Mouse (Mus musculus): ENCODE measurements around the gene Atad3a.
"Not testable (repeated sequence)": the region's sequence is repeated elsewhere in the genome, so short reads cannot be mapped to it uniquely, and the experiment has no call there.

Gene Atad3a

GRCm38 (mm10) chr4:155760613-155761355 is at the start of gene Atad3a:
Gene Atad3a (minus strand): TSS chr4:155761093.
- DNase-seq = peak; percentile 96

- no peak for DNase-seq
Measured at GRCm38 (mm10) chr4:155807841-155808240, 46.9 kb upstream of the Atad3a start.

GRCm38 (mm10) chr4:155803340-155804041 is 42.6 kb upstream of the Atad3a start:
- DNase-seq = peak; percentile 94

GRCm38 (mm10) chr4:155802741-155803339 is 41.9 kb upstream of the Atad3a start, which contains the start of gene Mrpl20:
Gene Mrpl20 (plus strand): TSS chr4:155802878.
- no peak for DNase-seq

GRCm38 (mm10) chr4:155802075-155802474 is 41.2 kb upstream of the Atad3a start:
- DNase-seq = no peak

GRCm38 (mm10) chr4:155793730-155794129 is 32.8 kb upstream of the Atad3a start:
- no peak for DNase-seq

- no peak for DNase-seq
Measured at GRCm38 (mm10) chr4:155791240-155791933, 30.5 kb upstream of the Atad3a start.

GRCm38 (mm10) chr4:155790650-155791161 is 29.8 kb upstream of the Atad3a start:
- no peak for DNase-seq

GRCm38 (mm10) chr4:155790021-155790489 is 29.2 kb upstream of the Atad3a start, which contains the start of gene Ankrd65:
Gene Ankrd65 (plus strand): TSS chr4:155790439.
- DNase-seq = no peak

GRCm38 (mm10) chr4:155788833-155789232 is 27.9 kb upstream of the Atad3a start:
- not testable (repeated sequence) for DNase-seq

GRCm38 (mm10) chr4:155788300-155788699 is 27.4 kb upstream of the Atad3a start:
- DNase-seq = no peak

GRCm38 (mm10) chr4:155785819-155786218 is 24.9 kb upstream of the Atad3a start, which contains the start of gene Tmem88b:
Gene Tmem88b (minus strand): TSS chr4:155785874.
- no peak for DNase-seq

GRCm38 (mm10) chr4:155785246-155785645 is 24.4 kb upstream of the Atad3a start:
- DNase-seq = no peak

- peak; percentile 74 for DNase-seq
Measured at GRCm38 (mm10) chr4:155784081-155784701, 23.3 kb upstream of the Atad3a start.

- no peak for DNase-seq
Measured at GRCm38 (mm10) chr4:155783486-155784080, 22.7 kb upstream of the Atad3a start.

GRCm38 (mm10) chr4:155780895-155781294 is 20.0 kb upstream of the Atad3a start:
- DNase-seq = no peak

GRCm38 (mm10) chr4:155779498-155779897 is 18.6 kb upstream of the Atad3a start:
- DNase-seq = no peak

- DNase-seq = no peak
Measured at GRCm38 (mm10) chr4:155777816-155778215, 16.9 kb upstream of the Atad3a start.

- DNase-seq = no peak
Measured at GRCm38 (mm10) chr4:155776704-155777335, 15.9 kb upstream of the Atad3a start.

- peak; percentile 72 for DNase-seq
Measured at GRCm38 (mm10) chr4:155775855-155776254, 15.0 kb upstream of the Atad3a start.
